19 mouse cellular contexts compared by ENCODE assay signal in the genomic region with DNA sequence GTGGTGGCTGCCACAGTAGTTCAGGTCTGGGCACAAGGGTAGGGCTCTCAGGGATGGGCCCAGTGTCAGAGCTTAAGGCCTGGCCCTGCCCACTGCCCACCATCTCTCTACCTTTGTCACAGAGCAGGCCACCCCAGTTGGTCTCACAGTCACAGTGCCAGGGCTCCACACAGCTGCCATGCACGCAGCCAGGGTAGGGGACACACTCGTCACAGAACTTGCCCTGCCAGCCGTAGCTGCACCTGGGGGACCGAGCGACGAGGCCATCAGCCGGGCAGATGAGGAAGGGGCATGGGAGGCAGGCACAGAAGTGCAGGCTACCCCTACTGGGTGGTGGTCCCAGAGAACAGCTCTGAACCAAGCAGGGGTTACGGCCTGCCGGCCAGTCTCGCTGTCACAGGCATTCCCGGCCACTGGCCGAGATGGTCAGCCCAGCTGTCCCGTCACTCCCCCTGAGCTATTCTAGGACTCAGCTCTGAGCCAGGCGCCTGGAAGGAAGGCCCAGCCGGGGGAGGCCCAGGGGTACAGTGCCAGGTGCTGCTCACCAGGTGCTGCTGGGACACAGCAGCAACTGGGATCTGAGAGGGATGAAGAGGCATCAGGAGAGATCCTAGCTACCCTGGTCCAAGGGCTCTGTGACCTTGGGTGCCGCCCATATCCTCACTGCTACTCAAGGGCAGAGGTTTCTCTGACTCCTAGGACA. TPM values are rescaled to one million over a fixed set of nuclear protein-coding genes. Genes with fewer than 3 reads are reported as not detected.
DNase-seq lines count a peak whose midpoint lies in the region; ATAC-seq lines count a peak whose summit lies in the region.
"Had no signal": no experiment of that assay in that cellular context is flagged by ENCODE, and none has a peak within 500 bp of the region (broad histone marks: within the 10 kb centered on the region; RNA-seq: fewer than 3 reads in every experiment).

No protein-coding gene starts in this region.

- H3K4me1 ChIP-seq in hindbrain, embryonic 13.5 days (replicated peaks), result peaks cover 46% of the 10 kb centered on the region
- H3K4me1 ChIP-seq in hindbrain, embryonic 14.5 days (replicated peaks; ENCODE audit: control insufficient read depth, insufficient read depth, low read length), result no peaks in the 10 kb centered on the region
- peaks cover 23% of the 10 kb centered on the region for H3K4me1 ChIP-seq in kidney, embryonic 15.5 days
- H3K4me1 ChIP-seq in kidney, embryonic 16.5 days (ENCODE audit: insufficient read depth, low read length), result 0 out of 2 replicates have a peak, but pooled peaks cover 7% of the 10 kb centered on the region

- peaks cover 76% of the 10 kb centered on the region for H3K36me3 ChIP-seq in hindbrain, embryonic 13.5 days
- H3K36me3 ChIP-seq in hindbrain, embryonic 14.5 days (replicated peaks; ENCODE audit: control insufficient read depth, insufficient read depth), result peaks cover 58% of the 10 kb centered on the region
- H3K36me3 ChIP-seq in kidney, embryonic 15.5 days, result no peaks in the 10 kb centered on the region
- H3K36me3 ChIP-seq in kidney, embryonic 16.5 days (ENCODE audit: insufficient read depth, low read length), result no peaks in the 10 kb centered on the region
- H3K36me3 ChIP-seq: G1E; intestine, embryonic 15.5 days had no signal

- no peak overlapping the region for H3K9ac ChIP-seq in hindbrain, embryonic 13.5 days
- no peak overlapping the region for H3K9ac ChIP-seq in hindbrain, embryonic 14.5 days
- no peak overlapping the region for H3K9ac ChIP-seq in kidney, embryonic 15.5 days
- H3K9ac ChIP-seq in kidney, embryonic 16.5 days (replicated peaks; ENCODE audit: low read length), result no peak overlapping the region
- H3K9ac ChIP-seq: intestine, embryonic 15.5 days; liver, postnatal 0 days had no signal

- H3K4me2 ChIP-seq in hindbrain, embryonic 13.5 days, result no peak overlapping the region
- H3K4me2 ChIP-seq in hindbrain, embryonic 14.5 days (replicated peaks), result no peak overlapping the region
- H3K4me2 ChIP-seq in kidney, embryonic 15.5 days, result no peak overlapping the region
- H3K4me2 ChIP-seq in kidney, embryonic 16.5 days (replicated peaks; ENCODE audit: low read depth, low read length), result no peak overlapping the region
- H3K4me2 ChIP-seq: intestine, embryonic 15.5 days had no signal

- no peak for DNase-seq in hindbrain, embryonic 14.5 days (ENCODE audit: low spot score)
- DNase-seq in gastrocnemius, adult 18-20 months (ENCODE audit: low spot score), result peak; percentile 88
- peak; percentile 73 for DNase-seq in heart, adult 8-10 months (ENCODE audit: low spot score)
- DNase-seq in heart, postnatal 25 days (ENCODE audit: low spot score), result peak; percentile 41
- DNase-seq in ovary, adult 18-20 months (ENCODE audit: low spot score), result no peak
- DNase-seq: B cell, adult 2 months; cerebellum, adult 11 months; liver, postnatal 0 days; right cerebral cortex, postnatal 4 days; thymus, postnatal 36 days had no signal

- no peak overlapping the region for H3K4me3 ChIP-seq in hindbrain, embryonic 13.5 days
- H3K4me3 ChIP-seq in hindbrain, embryonic 14.5 days (replicated peaks; ENCODE audit: low read length), result no peak overlapping the region
- no peak overlapping the region for H3K4me3 ChIP-seq in kidney, embryonic 15.5 days (replicated peaks)
- no peak overlapping the region for H3K4me3 ChIP-seq in kidney, embryonic 16.5 days (ENCODE audit: low read length)
- H3K4me3 ChIP-seq: intestine, embryonic 15.5 days had no signal

- H3K9me3 ChIP-seq in hindbrain, embryonic 13.5 days, result no peaks in the 10 kb centered on the region
- H3K9me3 ChIP-seq in hindbrain, embryonic 14.5 days (ENCODE audit: control insufficient read depth, low read length), result no peaks in the 10 kb centered on the region
- no peaks in the 10 kb centered on the region for H3K9me3 ChIP-seq in kidney, embryonic 15.5 days (replicated peaks)
- H3K9me3 ChIP-seq in kidney, embryonic 16.5 days (ENCODE audit: low read length), result no peaks in the 10 kb centered on the region
- H3K9me3 ChIP-seq: G1E; intestine, embryonic 15.5 days had no signal

- H3K27me3 ChIP-seq in hindbrain, embryonic 13.5 days, result no peaks in the 10 kb centered on the region
- no peaks in the 10 kb centered on the region for H3K27me3 ChIP-seq in hindbrain, embryonic 14.5 days (ENCODE audit: control insufficient read depth, insufficient read depth, low read length)
- peaks cover 7% of the 10 kb centered on the region for H3K27me3 ChIP-seq in kidney, embryonic 15.5 days
- H3K27me3 ChIP-seq in kidney, embryonic 16.5 days (ENCODE audit: insufficient read depth, low read length), result no peaks in the 10 kb centered on the region
- H3K27me3 ChIP-seq: intestine, embryonic 15.5 days had no signal

- WGBS in hindbrain, embryonic 13.5 days, result 80% methylated on average over 16 of the region's 16 CpGs
- WGBS in hindbrain, embryonic 14.5 days, result 87% methylated on average over 16 of the region's 16 CpGs
- WGBS in kidney, embryonic 15.5 days, result 71% methylated on average over 16 of the region's 16 CpGs
- 81% methylated on average over 16 of the region's 16 CpGs for WGBS in kidney, embryonic 16.5 days

- ATAC-seq in hindbrain, embryonic 13.5 days (ENCODE audit: low FRiP score), result no peak
- ATAC-seq in hindbrain, embryonic 14.5 days (ENCODE audit: low FRiP score), result no peak
- ATAC-seq in kidney, embryonic 15.5 days (replicated peaks; ENCODE audit: low FRiP score), result no peak
- no peak for ATAC-seq in kidney, embryonic 16.5 days (ENCODE audit: low FRiP score, low TSS enrichment)

- peak overlapping the region; percentile 18; the same call in 1 of the 2 replicates for H3K27ac ChIP-seq in hindbrain, embryonic 13.5 days
- H3K27ac ChIP-seq in hindbrain, embryonic 14.5 days, result no peak overlapping the region
- H3K27ac ChIP-seq in kidney, embryonic 15.5 days, result no peak overlapping the region
- H3K27ac ChIP-seq in kidney, embryonic 16.5 days (ENCODE audit: low read length), result no peak overlapping the region
- H3K27ac ChIP-seq: intestine, embryonic 15.5 days; stomach, postnatal 0 days had no signal

- intact Hi-C loops in heart, postnatal 25 days (cut with DNase I), result no loop called here

RNA-seq across cellular contexts. Expression of a gene that starts 12.7 kb away (rescaled TPM):
- polyA plus RNA-seq in hindbrain, embryonic 13.5 days (2015; fragmentation: Nextera tagmentation; extraction: Ambion mirVana), result 8.4 and 10.7 TPM in 2 replicates
- polyA plus RNA-seq in hindbrain, embryonic 14.5 days (2014; fragmentation: Nextera tagmentation; extraction: Ambion mirVana), result 12.5 and 16.1 TPM in 2 replicates
- 10 to 100 TPM; 22.1 to 24.0 TPM for total RNA-seq in gastrocnemius, adult 18-20 months (2021)
- 10 to 100 TPM; 25.1 to 30.4 (median 29.8) TPM for total RNA-seq in heart, adult 8-10 months (2022)
- 10 to 100 TPM; 22.4 to 34.7 TPM for total RNA-seq in heart, postnatal 25 days (2021)
- 3.0 and 3.5 TPM in 2 replicates for polyA plus RNA-seq in kidney, embryonic 15.5 days (2015; fragmentation: Nextera tagmentation; extraction: Ambion mirVana)
- polyA plus RNA-seq in kidney, embryonic 16.5 days (2015; fragmentation: Nextera tagmentation; extraction: Ambion mirVana), result 2.2 and 2.5 TPM in 2 replicates

RNA-seq across cellular contexts. Expression of a gene that starts 25.1 kb away (rescaled TPM):
- 59.2 and 59.8 TPM in 2 replicates for polyA plus RNA-seq in hindbrain, embryonic 13.5 days (2015; fragmentation: Nextera tagmentation; extraction: Ambion mirVana)
- 60.9 and 70.1 TPM in 2 replicates for polyA plus RNA-seq in hindbrain, embryonic 14.5 days (2014; fragmentation: Nextera tagmentation; extraction: Ambion mirVana)
- 1 to 10 TPM; 6.5 to 7.6 TPM for total RNA-seq in gastrocnemius, adult 18-20 months (2021)
- 10 to 100 TPM in 1 of 4 experiments, 1 to 10 TPM in 3; 7.0 to 11.7 (median 8.5) TPM for total RNA-seq in heart, adult 8-10 months (2022)
- 1 to 10 TPM; 4.4 to 5.7 TPM for total RNA-seq in heart, postnatal 25 days (2021)
- polyA plus RNA-seq in kidney, embryonic 15.5 days (2015; fragmentation: Nextera tagmentation; extraction: Ambion mirVana), result 87.5 and 88.5 TPM in 2 replicates
- polyA plus RNA-seq in kidney, embryonic 16.5 days (2015; fragmentation: Nextera tagmentation; extraction: Ambion mirVana), result 99.1 and 104 TPM in 2 replicates

RNA-seq across cellular contexts. Expression of a gene that starts 48.8 kb away (rescaled TPM):
- polyA plus RNA-seq in hindbrain, embryonic 13.5 days (2015; fragmentation: Nextera tagmentation; extraction: Ambion mirVana), result not detected in 2 replicates
- polyA plus RNA-seq in hindbrain, embryonic 14.5 days (2014; fragmentation: Nextera tagmentation; extraction: Ambion mirVana), result not detected in 2 replicates
- total RNA-seq in gastrocnemius, adult 18-20 months (2021), result under 1 TPM in 1 of 2 experiments, not detected in 1; 0.14 TPM
- under 1 TPM; 0.25 to 0.52 (median 0.33) TPM for total RNA-seq in heart, adult 8-10 months (2022)
- under 1 TPM in 1 of 2 experiments, not detected in 1; 0.23 TPM for total RNA-seq in heart, postnatal 25 days (2021)
- polyA plus RNA-seq in kidney, embryonic 15.5 days (2015; fragmentation: Nextera tagmentation; extraction: Ambion mirVana), result 0.12 and 0.14 TPM in 2 replicates
- 0.15 and 0.22 TPM in 2 replicates for polyA plus RNA-seq in kidney, embryonic 16.5 days (2015; fragmentation: Nextera tagmentation; extraction: Ambion mirVana)
- total RNA-seq: layer of hippocampus, adult 18-20 months; left cerebral cortex, postnatal 36 days had no signal
- polyA plus RNA-seq: forebrain, embryonic 11.5 days had no signal

RNA-seq across cellular contexts. Expression of a gene that starts 59.4 kb away (rescaled TPM):
- 40.0 and 45.5 TPM in 2 replicates for polyA plus RNA-seq in hindbrain, embryonic 13.5 days (2015; fragmentation: Nextera tagmentation; extraction: Ambion mirVana)
- polyA plus RNA-seq in hindbrain, embryonic 14.5 days (2014; fragmentation: Nextera tagmentation; extraction: Ambion mirVana), result 52.2 and 52.8 TPM in 2 replicates
- total RNA-seq in gastrocnemius, adult 18-20 months (2021), result 10 to 100 TPM; 19.6 to 20.4 TPM
- 10 to 100 TPM; 21.6 to 29.6 (median 26.3) TPM for total RNA-seq in heart, adult 8-10 months (2022)
- total RNA-seq in heart, postnatal 25 days (2021), result 10 to 100 TPM; 21.0 to 21.9 TPM
- 24.7 and 25.3 TPM in 2 replicates for polyA plus RNA-seq in kidney, embryonic 15.5 days (2015; fragmentation: Nextera tagmentation; extraction: Ambion mirVana)
- polyA plus RNA-seq in kidney, embryonic 16.5 days (2015; fragmentation: Nextera tagmentation; extraction: Ambion mirVana), result 29.4 and 30.6 TPM in 2 replicates

Comparison
In these comparisons a context has a peak if more than half of its experiments do, and no peak if none do; other contexts are left out.
1. DNase-seq: peak in gastrocnemius, adult 18-20 months (single experiment), heart, adult 8-10 months (single experiment) and heart, postnatal 25 days (single experiment); none in hindbrain, embryonic 14.5 days (single experiment) and ovary, adult 18-20 months (single experiment).